In the genomic region with DNA sequence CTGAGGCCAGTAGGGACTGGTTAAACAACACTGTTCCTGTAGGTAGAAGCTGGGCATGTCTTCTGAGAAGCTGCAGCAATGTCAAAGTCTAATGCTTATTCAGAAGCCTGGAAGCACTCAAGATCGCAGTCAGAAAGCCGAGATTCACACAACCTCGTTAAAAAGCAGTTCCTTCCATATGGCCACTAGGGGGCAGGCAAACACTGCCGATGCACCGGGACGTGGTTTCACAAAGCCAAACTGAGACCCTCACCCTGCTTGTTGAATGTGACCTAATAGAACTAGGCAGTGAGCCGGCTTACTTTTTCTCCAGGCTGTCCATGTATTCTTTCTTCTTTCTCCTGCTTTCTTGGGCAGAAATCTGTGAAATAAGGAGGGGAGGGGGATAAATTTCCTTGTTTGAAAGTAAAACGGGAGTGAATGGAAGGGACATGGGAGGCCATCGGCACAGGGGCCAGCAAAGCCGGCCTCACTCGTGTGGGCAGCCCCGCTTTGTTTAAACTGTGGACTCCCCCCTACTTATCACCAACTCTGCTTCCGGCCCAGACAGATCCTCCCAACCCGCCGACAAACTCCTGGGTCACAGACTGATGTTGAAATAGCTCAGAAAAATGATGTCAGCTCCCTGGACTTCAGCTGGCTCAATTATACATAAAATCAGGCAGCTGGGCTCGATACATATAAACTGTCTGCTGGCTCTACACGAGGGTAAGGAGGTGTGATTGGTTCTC, we compare ENCODE assay signal across 8 mouse cellular contexts. TPM values are rescaled to one million over a fixed set of nuclear protein-coding genes. Genes with fewer than 3 reads are reported as not detected.
A peak's percentile ranks its signal among the peaks of the same experiment; 100 is the strongest.
DNase-seq lines count a peak whose midpoint lies in the region; ATAC-seq lines count a peak whose summit lies in the region.

No protein-coding gene starts in this region.

- no peaks in the 10 kb centered on the region for H3K9me3 ChIP-seq in hindbrain, embryonic 12.5 days (replicated peaks)

- peak overlapping the region; percentile 48; the same call in 1 of the 2 replicates for H3K27ac ChIP-seq in hindbrain, embryonic 12.5 days

- ATAC-seq in frontal cortex, adult (ENCODE audit: low TSS enrichment) = peak; percentile 56
- ATAC-seq in hindbrain, embryonic 12.5 days (ENCODE audit: low FRiP score) = peak; percentile 44; the same call in 1 of the 2 replicates

- WGBS in hindbrain, embryonic 12.5 days = 37% methylated on average over 17 of the region's 17 CpGs

- H3K4me2 ChIP-seq in hindbrain, embryonic 12.5 days (replicated peaks) = 0 out of 2 replicates have a peak overlapping the region, but pooled peaks have one; percentile 6

- H3K9ac ChIP-seq in hindbrain, embryonic 12.5 days = no peak overlapping the region

- H3K27me3 ChIP-seq in hindbrain, embryonic 12.5 days = no peaks in the 10 kb centered on the region

- no peak overlapping the region for H3K4me3 ChIP-seq in hindbrain, embryonic 12.5 days

- H3K36me3 ChIP-seq in hindbrain, embryonic 12.5 days = no peaks in the 10 kb centered on the region

- H3K4me1 ChIP-seq in hindbrain, embryonic 12.5 days = peaks cover 6% of the 10 kb centered on the region; the same call in 1 of the 2 replicates

- peak; percentile 87 for DNase-seq in NIH3T3 (ENCODE audit: low read depth)
- peak; percentile 49 for DNase-seq in cerebellum, adult 8-10 months
- DNase-seq in layer of hippocampus, postnatal 25 days (ENCODE audit: extremely low spot score in 1 of 2, low spot score in 1 of 2) = peak; percentile 65 to 76
- DNase-seq in lung, postnatal 14 days = peak; percentile 83
- peak; percentile 94 for DNase-seq in retina, embryonic 14.5 days (ENCODE audit: low spot score)
- DNase-seq in urinary bladder, postnatal 14 days (ENCODE audit: low spot score) = peak; percentile 74

RNA-seq across cellular contexts. Expression of gene Dgki, which starts 54.6 kb away (rescaled TPM):
- polyA plus RNA-seq in hindbrain, embryonic 12.5 days (2016; fragmentation: Nextera tagmentation; extraction: Ambion mirVana) = 4.2 and 4.4 TPM in 2 replicates
- total RNA-seq in layer of hippocampus, postnatal 25 days (2021) = 10 to 100 TPM; 71.2 to 81.8 TPM
